Mouse (Mus musculus): ENCODE results near the gene Moap1. TPM values are rescaled to one million over a fixed set of nuclear protein-coding genes. Genes with fewer than 3 reads are reported as not detected.

Moap1 gene
- polyA plus RNA-seq, 1 experiment from 2014 or later: 68.4 TPM

GRCm38 (mm10) chr12:102713153-102713865 lies 30.2 kb downstream of the Moap1 start:
- H3K27ac ChIP-seq (replicated peaks): no peak overlapping the region
- H3K4me1 ChIP-seq (replicated peaks): no peaks in the 10 kb centered on the region
- no peaks in the 10 kb centered on the region for H3K36me3 ChIP-seq
- H3K9ac ChIP-seq: no peak overlapping the region
- H3K4me2 ChIP-seq: no peak overlapping the region
- no peaks in the 10 kb centered on the region for H3K27me3 ChIP-seq
- 84% methylated on average over 20 of the region's 20 CpGs for WGBS
- no peaks in the 10 kb centered on the region for H3K9me3 ChIP-seq
- ATAC-seq (ENCODE audit: low FRiP score, low read depth): no peak
- H3K4me3 ChIP-seq: no peak overlapping the region

GRCm38 (mm10) chr12:102710851-102711375 lies 32.5 kb downstream of the Moap1 start:
- H3K9ac ChIP-seq: no peak overlapping the region
- WGBS: 63% methylated on average over 4 of the region's 4 CpGs
- no peaks in the 10 kb centered on the region for H3K27me3 ChIP-seq
- no peak overlapping the region for H3K4me3 ChIP-seq
- H3K36me3 ChIP-seq: no peaks in the 10 kb centered on the region
- H3K4me1 ChIP-seq (replicated peaks): peaks cover 1% of the 10 kb centered on the region; the same call in 1 of the 2 replicates
- H3K4me2 ChIP-seq: no peak overlapping the region
- H3K27ac ChIP-seq (replicated peaks): no peak overlapping the region
- no peaks in the 10 kb centered on the region for H3K9me3 ChIP-seq
- ATAC-seq (ENCODE audit: low FRiP score, low read depth): no peak

GRCm38 (mm10) chr12:102709896-102710295 lies 33.6 kb downstream of the Moap1 start:
- Histone ChIP-seq H3K27ac (replicated peaks) (no peak overlapping the region), H3K4me2 (no peak overlapping the region), H3K4me3 (no peak overlapping the region), H3K36me3 (no peaks in the 10 kb centered on the region), H3K9me3 (no peaks in the 10 kb centered on the region), H3K4me1 (replicated peaks) (peaks cover 8% of the 10 kb centered on the region), H3K27me3 (no peaks in the 10 kb centered on the region), H3K9ac (no peak overlapping the region)
- 85% methylated on average over 5 of the region's 5 CpGs for WGBS
- no peak for ATAC-seq (ENCODE audit: low FRiP score, low read depth)

GRCm38 (mm10) chr12:102708220-102708619 lies 35.2 kb downstream of the Moap1 start:
- no peak overlapping the region for H3K4me2 ChIP-seq
- no peak overlapping the region for H3K27ac ChIP-seq (replicated peaks)
- H3K9me3 ChIP-seq: no peaks in the 10 kb centered on the region
- H3K36me3 ChIP-seq: no peaks in the 10 kb centered on the region
- peaks cover 20% of the 10 kb centered on the region for H3K4me1 ChIP-seq (replicated peaks)
- H3K27me3 ChIP-seq: no peaks in the 10 kb centered on the region
- H3K4me3 ChIP-seq: no peak overlapping the region
- no peak overlapping the region for H3K9ac ChIP-seq
- no peak for ATAC-seq (ENCODE audit: low FRiP score, low read depth)
- 77% methylated on average over 11 of the region's 11 CpGs for WGBS

GRCm38 (mm10) chr12:102706833-102707463 lies 36.5 kb downstream of the Moap1 start:
- H3K36me3 ChIP-seq: no peaks in the 10 kb centered on the region
- H3K27ac ChIP-seq (replicated peaks): no peak overlapping the region
- WGBS: 95% methylated on average over 10 of the region's 10 CpGs
- no peak overlapping the region for H3K4me2 ChIP-seq
- ATAC-seq (ENCODE audit: low FRiP score, low read depth): no peak
- no peaks in the 10 kb centered on the region for H3K27me3 ChIP-seq
- no peaks in the 10 kb centered on the region for H3K9me3 ChIP-seq
- no peak overlapping the region for H3K9ac ChIP-seq
- H3K4me1 ChIP-seq (replicated peaks): peaks cover 32% of the 10 kb centered on the region
- H3K4me3 ChIP-seq: no peak overlapping the region

- 73% methylated on average over 6 of the region's 6 CpGs for WGBS
- no peaks in the 10 kb centered on the region for H3K9me3 ChIP-seq
- peak overlapping the region; percentile 90 for H3K4me2 ChIP-seq
- no peaks in the 10 kb centered on the region for H3K27me3 ChIP-seq
- peaks cover 38% of the 10 kb centered on the region for H3K4me1 ChIP-seq (replicated peaks)
- H3K4me3 ChIP-seq: peak overlapping the region; percentile 90; the same call in 1 of the 2 replicates
- H3K27ac ChIP-seq (replicated peaks): peak overlapping the region; percentile 93; the same call in 1 of the 2 replicates
- no peak for ATAC-seq (ENCODE audit: low FRiP score, low read depth)
- no peak overlapping the region for H3K9ac ChIP-seq
- no peaks in the 10 kb centered on the region for H3K36me3 ChIP-seq
These were observed 37.4 kb downstream of the Moap1 start for GRCm38 (mm10) chr12:102705906-102706640.

GRCm38 (mm10) chr12:102705216-102705871 lies 38.1 kb downstream of the Moap1 start:
- peak overlapping the region; percentile 90 for H3K4me2 ChIP-seq
- H3K27me3 ChIP-seq: no peaks in the 10 kb centered on the region
- no peaks in the 10 kb centered on the region for H3K9me3 ChIP-seq
- H3K36me3 ChIP-seq: no peaks in the 10 kb centered on the region
- H3K4me3 ChIP-seq: peak overlapping the region; percentile 90
- peaks cover 45% of the 10 kb centered on the region for H3K4me1 ChIP-seq (replicated peaks)
- H3K9ac ChIP-seq: peak overlapping the region; percentile 86
- ATAC-seq (ENCODE audit: low FRiP score, low read depth): peak; percentile 81
- H3K27ac ChIP-seq (replicated peaks): peak overlapping the region; percentile 93
- WGBS: 1% methylated on average over 45 of the region's 45 CpGs

GRCm38 (mm10) chr12:102704457-102705198 lies 38.8 kb downstream of the Moap1 start, which contains the start of gene Itpk1:
Gene Itpk1, minus strand, starts transcription at chr12:102704930.
- Histone ChIP-seq H3K9me3 (no peaks in the 10 kb centered on the region), H3K9ac (peak within 1 kb of the TSS; percentile 86), H3K4me2 (peak within 1 kb of the TSS; percentile 90), H3K27ac (replicated peaks) (peak within 1 kb of the TSS; percentile 93), H3K4me3 (peak within 1 kb of the TSS; percentile 90), H3K36me3 (no peaks in the 10 kb centered on the region), H3K27me3 (no peaks in the 10 kb centered on the region), H3K4me1 (replicated peaks) (peaks cover 52% of the 10 kb centered on the region)
- peak; percentile 88 for ATAC-seq (ENCODE audit: low FRiP score, low read depth)
- WGBS: under 1% methylated on average over 62 of the region's 105 CpGs

GRCm38 (mm10) chr12:102703921-102704408 lies 39.5 kb downstream of the Moap1 start:
- 3% methylated on average over 17 of the region's 17 CpGs for WGBS
- peak; percentile 2; the same call in 1 of the 2 replicates for ATAC-seq (ENCODE audit: low FRiP score, low read depth)
- H3K27me3 ChIP-seq: no peaks in the 10 kb centered on the region

GRCm38 (mm10) chr12:102703441-102703840 lies 40.0 kb downstream of the Moap1 start:
- H3K36me3 ChIP-seq: no peaks in the 10 kb centered on the region
- peak overlapping the region; percentile 76 for H3K9ac ChIP-seq
- WGBS: 22% methylated on average over 6 of the region's 6 CpGs
- peak overlapping the region; percentile 90 for H3K4me3 ChIP-seq
- H3K4me2 ChIP-seq: peak overlapping the region; percentile 90
- peaks cover 63% of the 10 kb centered on the region for H3K4me1 ChIP-seq (replicated peaks)
- H3K27me3 ChIP-seq: no peaks in the 10 kb centered on the region
- H3K27ac ChIP-seq (replicated peaks): peak overlapping the region; percentile 69
- no peaks in the 10 kb centered on the region for H3K9me3 ChIP-seq
- ATAC-seq (ENCODE audit: low FRiP score, low read depth): no peak

More at GRCm38 (mm10) chr12:102703921-102704408, 39.5 kb downstream of the Moap1 start:
- peaks cover 58% of the 10 kb centered on the region for H3K4me1 ChIP-seq (replicated peaks)
- peak overlapping the region; percentile 90 for H3K4me3 ChIP-seq
- H3K9me3 ChIP-seq: no peaks in the 10 kb centered on the region
- H3K4me2 ChIP-seq: peak overlapping the region; percentile 90
- peak overlapping the region; percentile 76 for H3K9ac ChIP-seq
- H3K27ac ChIP-seq (replicated peaks): peak overlapping the region; percentile 93
- H3K36me3 ChIP-seq: no peaks in the 10 kb centered on the region

GRCm38 (mm10) chr12:102703111-102703412 lies 40.4 kb downstream of the Moap1 start:
- peak overlapping the region; percentile 69 for H3K27ac ChIP-seq (replicated peaks)
- 3% methylated on average over 4 of the region's 4 CpGs for WGBS
- ATAC-seq (ENCODE audit: low FRiP score, low read depth): no peak
- H3K9me3 ChIP-seq: no peaks in the 10 kb centered on the region
- no peaks in the 10 kb centered on the region for H3K27me3 ChIP-seq
- peak overlapping the region; percentile 90 for H3K4me2 ChIP-seq
- H3K9ac ChIP-seq: peak overlapping the region; percentile 76
- H3K4me3 ChIP-seq: peak overlapping the region; percentile 90
- H3K36me3 ChIP-seq: no peaks in the 10 kb centered on the region
- H3K4me1 ChIP-seq (replicated peaks): peaks cover 67% of the 10 kb centered on the region

Data from hindbrain, embryonic 15.5 days (tissue).